Mouse (Mus musculus): ENCODE results near the gene Itsn1. TPM values are rescaled to one million over a fixed set of nuclear protein-coding genes. Genes with fewer than 3 reads are reported as not detected.

Gene Itsn1
- polyA plus RNA-seq, 1 experiment from 2014 or later: 60.2 TPM

DNA sequence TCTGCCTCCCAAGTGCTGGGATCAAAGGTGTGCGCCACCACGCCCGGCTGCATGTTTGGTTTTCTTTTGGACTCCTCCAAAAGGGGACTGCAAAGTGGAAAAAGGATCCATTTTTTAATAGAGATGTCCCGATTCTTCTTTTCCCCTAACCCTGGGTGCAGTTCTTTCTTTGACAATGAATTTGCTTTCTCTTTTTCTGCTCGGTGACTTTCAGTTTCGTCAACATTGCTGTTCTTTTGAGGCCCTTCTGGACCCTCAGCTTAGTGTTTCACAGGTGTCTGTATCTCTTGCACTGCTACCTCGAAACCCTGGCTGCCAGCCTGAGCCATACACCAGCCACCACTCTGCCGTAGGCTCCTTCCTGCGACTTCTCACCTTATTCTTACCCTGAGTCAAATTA, 66.5 kb downstream of the Itsn1 start:
- Histone ChIP-seq H3K9me3 (no peaks in the 10 kb centered on the region), H3K4me1 (replicated peaks) (no peaks in the 10 kb centered on the region), H3K36me3 (peaks cover 17% of the 10 kb centered on the region), H3K4me3 (no peak overlapping the region), H3K27me3 (no peaks in the 10 kb centered on the region), H3K4me2 (no peak overlapping the region), H3K27ac (replicated peaks) (no peak overlapping the region), H3K9ac (no peak overlapping the region)
- WGBS: 97% methylated on average over 9 of the region's 9 CpGs
- no peak for ATAC-seq (ENCODE audit: low FRiP score, low read depth)

DNA sequence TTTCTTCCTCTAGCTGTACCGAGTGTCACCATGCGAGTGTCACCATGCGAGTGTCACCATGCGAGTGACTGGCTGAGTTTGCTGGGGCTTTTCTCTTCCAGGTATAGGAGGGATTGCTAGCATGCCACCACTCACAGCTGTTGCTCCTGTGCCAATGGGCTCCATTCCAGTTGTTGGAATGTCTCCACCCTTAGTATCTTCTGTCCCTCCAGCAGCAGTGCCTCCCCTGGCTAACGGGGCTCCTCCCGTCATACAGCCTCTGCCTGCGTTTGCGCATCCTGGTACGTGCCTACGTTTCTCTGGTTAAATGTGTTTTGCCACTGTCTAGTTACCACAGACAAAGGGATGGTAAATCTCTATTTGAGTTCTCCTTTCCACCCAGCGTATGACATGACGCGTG, 72.3 kb downstream of the Itsn1 start:
- 90% methylated on average over 13 of the region's 13 CpGs for WGBS
- Histone ChIP-seq H3K4me1 (replicated peaks) (no peaks in the 10 kb centered on the region), H3K9ac (no peak overlapping the region), H3K36me3 (peaks cover 24% of the 10 kb centered on the region), H3K4me2 (no peak overlapping the region), H3K9me3 (no peaks in the 10 kb centered on the region), H3K4me3 (no peak overlapping the region), H3K27ac (replicated peaks) (no peak overlapping the region), H3K27me3 (no peaks in the 10 kb centered on the region)
- no peak for ATAC-seq (ENCODE audit: low FRiP score, low read depth)

DNA sequence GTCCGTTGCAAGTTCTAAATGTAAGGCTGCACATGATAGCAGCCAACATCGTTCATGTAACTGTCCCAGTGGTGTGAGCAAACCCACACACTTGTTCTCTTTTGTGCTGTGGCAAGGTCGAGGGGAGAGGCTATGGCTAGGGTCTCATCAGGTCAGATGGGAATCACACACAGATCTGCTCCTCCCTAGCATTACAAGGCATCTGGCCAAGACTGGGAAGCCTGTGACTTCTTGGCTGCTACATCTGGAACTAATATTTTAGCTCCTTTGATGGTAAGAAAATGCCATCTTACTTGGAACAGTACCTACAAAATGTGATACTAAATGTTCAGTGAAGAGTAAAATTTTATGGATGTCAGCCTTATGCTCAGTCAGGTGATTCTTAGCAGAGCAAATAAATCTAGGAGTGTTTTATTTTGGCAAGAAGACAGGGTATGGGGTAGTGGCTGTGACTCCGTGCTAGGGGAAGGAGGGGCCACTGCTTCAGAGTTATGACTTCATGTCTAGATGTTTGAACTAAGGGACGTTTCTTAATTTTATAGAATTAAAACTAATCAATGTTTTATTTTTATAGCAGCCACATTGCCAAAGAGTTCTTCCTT, 73.5 kb downstream of the Itsn1 start:
- WGBS: 71% methylated on average over 5 of the region's 5 CpGs
- Histone ChIP-seq H3K4me3 (no peak overlapping the region), H3K27ac (replicated peaks) (0 out of 2 replicates have a peak overlapping the region, but pooled peaks have one; percentile 0), H3K4me1 (replicated peaks) (no peaks in the 10 kb centered on the region), H3K27me3 (no peaks in the 10 kb centered on the region), H3K9ac (no peak overlapping the region), H3K36me3 (peaks cover 29% of the 10 kb centered on the region), H3K4me2 (no peak overlapping the region), H3K9me3 (no peaks in the 10 kb centered on the region)
- ATAC-seq (ENCODE audit: low FRiP score, low read depth): no peak

DNA sequence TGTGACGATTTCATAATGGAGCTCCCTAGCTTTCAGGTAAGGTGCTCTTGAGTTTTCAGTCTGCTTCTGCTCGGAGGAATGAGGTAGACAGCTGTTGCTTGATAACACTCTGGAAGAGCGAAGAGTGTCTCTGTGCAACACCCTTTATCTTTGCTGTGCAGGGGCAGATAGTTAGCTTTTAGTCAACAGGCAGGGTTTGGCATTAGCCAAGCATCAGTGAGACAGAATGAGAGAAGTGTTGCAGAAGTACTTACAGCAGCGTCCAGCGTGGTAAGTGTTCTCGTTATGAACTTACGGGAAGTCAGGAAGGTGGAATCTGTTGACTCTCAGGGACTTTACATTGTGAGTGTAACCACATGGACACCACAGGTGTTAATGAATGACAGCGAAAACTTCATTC, 75.3 kb downstream of the Itsn1 start:
- Histone ChIP-seq H3K27me3 (no peaks in the 10 kb centered on the region), H3K4me2 (no peak overlapping the region), H3K4me1 (replicated peaks) (no peaks in the 10 kb centered on the region), H3K9me3 (no peaks in the 10 kb centered on the region), H3K36me3 (peaks cover 32% of the 10 kb centered on the region), H3K4me3 (no peak overlapping the region), H3K27ac (replicated peaks) (no peak overlapping the region), H3K9ac (no peak overlapping the region)
- no peak for ATAC-seq (ENCODE audit: low FRiP score, low read depth)
- 92% methylated on average over 8 of the region's 8 CpGs for WGBS

GRCm38 (mm10) chr16:91804831-91805230, 75.8 kb downstream of the Itsn1 start:
- H3K9me3 ChIP-seq: no peaks in the 10 kb centered on the region
- H3K9ac ChIP-seq: no peak overlapping the region
- peaks cover 32% of the 10 kb centered on the region for H3K36me3 ChIP-seq
- H3K27me3 ChIP-seq: no peaks in the 10 kb centered on the region
- H3K4me2 ChIP-seq: no peak overlapping the region
- H3K4me1 ChIP-seq (replicated peaks): no peaks in the 10 kb centered on the region
- ATAC-seq (ENCODE audit: low FRiP score, low read depth): no peak
- no peak overlapping the region for H3K4me3 ChIP-seq
- H3K27ac ChIP-seq (replicated peaks): no peak overlapping the region
- 66% methylated on average over 5 of the region's 5 CpGs for WGBS

DNA sequence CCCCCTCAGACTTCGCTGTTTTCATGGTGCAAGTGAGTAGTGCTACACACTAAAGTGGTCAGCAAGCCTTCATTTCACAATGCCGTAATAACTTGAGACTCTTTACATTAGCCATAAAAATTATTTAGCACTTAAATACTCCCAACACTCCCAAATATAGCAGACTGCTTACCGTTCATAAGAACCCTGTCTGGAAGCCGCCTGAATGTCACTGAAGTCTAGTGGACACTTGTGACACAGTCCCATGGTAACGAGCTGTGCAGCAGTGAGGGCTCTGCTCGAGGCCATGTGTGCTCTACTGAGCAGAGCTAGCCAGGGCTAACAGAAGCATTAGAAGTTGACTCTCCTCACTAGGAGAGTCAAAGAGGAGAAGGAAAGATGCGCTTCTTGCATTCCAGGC, 81.2 kb downstream of the Itsn1 start:
- ATAC-seq (ENCODE audit: low FRiP score, low read depth): no peak
- H3K9ac ChIP-seq: no peak overlapping the region
- H3K36me3 ChIP-seq: peaks cover 33% of the 10 kb centered on the region
- 93% methylated on average over 7 of the region's 7 CpGs for whole genome bisulfite sequencing
- no peaks in the 10 kb centered on the region for H3K9me3 ChIP-seq
- H3K27ac ChIP-seq (replicated peaks): no peak overlapping the region
- H3K27me3 ChIP-seq: no peaks in the 10 kb centered on the region
- no peak overlapping the region for H3K4me2 ChIP-seq
- no peak overlapping the region for H3K4me3 ChIP-seq
- H3K4me1 ChIP-seq (replicated peaks): no peaks in the 10 kb centered on the region

DNA sequence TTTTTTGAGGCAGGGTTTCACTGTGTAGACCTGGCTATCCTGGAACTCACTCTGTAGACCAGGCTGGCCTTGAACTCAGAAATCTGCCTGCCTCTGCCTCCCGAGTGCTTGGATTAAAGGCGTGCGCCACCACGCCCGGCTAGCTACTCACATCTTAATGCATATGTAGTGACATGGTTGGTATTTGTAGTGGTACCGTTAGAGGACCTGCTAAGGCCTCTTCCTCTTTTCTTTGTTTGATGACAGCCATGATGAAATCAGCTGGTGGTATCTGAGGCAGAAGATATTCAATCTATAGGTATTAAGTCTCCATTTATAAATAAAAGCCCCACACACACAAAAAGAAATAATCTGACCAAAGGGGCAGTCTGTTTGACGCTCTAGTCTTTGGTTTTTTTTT, 82.3 kb downstream of the Itsn1 start:
- H3K4me3 ChIP-seq: no peak overlapping the region
- no peak overlapping the region for H3K4me2 ChIP-seq
- H3K9ac ChIP-seq: no peak overlapping the region
- no peaks in the 10 kb centered on the region for H3K9me3 ChIP-seq
- H3K27me3 ChIP-seq: no peaks in the 10 kb centered on the region
- H3K27ac ChIP-seq (replicated peaks): no peak overlapping the region
- 94% methylated on average over 7 of the region's 7 CpGs for WGBS
- peaks cover 38% of the 10 kb centered on the region for H3K36me3 ChIP-seq
- H3K4me1 ChIP-seq (replicated peaks): no peaks in the 10 kb centered on the region
- ATAC-seq (ENCODE audit: low FRiP score, low read depth): no peak

- ATAC-seq (ENCODE audit: low FRiP score, low read depth): no peak
- Histone ChIP-seq H3K9ac (no peak overlapping the region), H3K27ac (replicated peaks) (no peak overlapping the region), H3K4me3 (no peak overlapping the region), H3K36me3 (peaks cover 41% of the 10 kb centered on the region), H3K27me3 (no peaks in the 10 kb centered on the region), H3K9me3 (no peaks in the 10 kb centered on the region), H3K4me2 (no peak overlapping the region), H3K4me1 (replicated peaks) (no peaks in the 10 kb centered on the region)
- WGBS: 94% methylated on average over 9 of the region's 9 CpGs
Measured at GRCm38 (mm10) chr16:91811876-91812275, 82.8 kb downstream of the Itsn1 start.

DNA sequence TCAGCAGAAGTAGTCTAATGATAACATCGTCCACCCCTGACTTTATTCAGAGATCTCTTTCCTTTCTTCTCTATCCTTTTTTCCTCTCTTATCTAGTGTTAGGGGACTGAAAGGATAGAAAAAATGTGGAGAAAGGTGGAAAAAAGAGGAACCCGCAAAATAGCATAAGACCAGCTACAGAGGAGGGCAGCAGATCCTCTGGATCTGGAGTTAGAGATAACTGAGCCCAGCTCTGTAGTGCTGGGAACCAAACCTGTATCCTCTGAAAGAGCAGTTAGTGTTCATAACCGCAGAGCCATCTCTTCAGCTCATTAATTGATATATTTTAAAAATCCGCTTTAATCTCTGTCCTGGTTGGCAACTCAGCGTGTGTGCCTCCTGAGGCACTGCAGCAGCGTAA, 84.5 kb downstream of the Itsn1 start:
- Histone ChIP-seq H3K4me3 (no peak overlapping the region), H3K36me3 (peaks cover 51% of the 10 kb centered on the region), H3K9ac (no peak overlapping the region), H3K9me3 (no peaks in the 10 kb centered on the region), H3K4me2 (no peak overlapping the region), H3K27ac (replicated peaks) (no peak overlapping the region), H3K4me1 (replicated peaks) (no peaks in the 10 kb centered on the region), H3K27me3 (no peaks in the 10 kb centered on the region)
- ATAC-seq (ENCODE audit: low FRiP score, low read depth): no peak
- 91% methylated on average over 6 of the region's 6 CpGs for WGBS

GRCm38 (mm10) chr16:91815067-91815466, 86.0 kb downstream of the Itsn1 start:
- WGBS: 90% methylated on average over 3 of the region's 3 CpGs
- H3K9me3 ChIP-seq: no peaks in the 10 kb centered on the region
- no peak for ATAC-seq (ENCODE audit: low FRiP score, low read depth)
- H3K27ac ChIP-seq (replicated peaks): no peak overlapping the region
- no peak overlapping the region for H3K4me2 ChIP-seq
- H3K9ac ChIP-seq: no peak overlapping the region
- no peak overlapping the region for H3K4me3 ChIP-seq
- H3K36me3 ChIP-seq: peaks cover 65% of the 10 kb centered on the region
- H3K27me3 ChIP-seq: no peaks in the 10 kb centered on the region
- H3K4me1 ChIP-seq (replicated peaks): no peaks in the 10 kb centered on the region

GRCm38 (mm10) chr16:91820299-91820698, 91.2 kb downstream of the Itsn1 start:
- no peak overlapping the region for H3K27ac ChIP-seq (replicated peaks)
- H3K9me3 ChIP-seq: no peaks in the 10 kb centered on the region
- no peak for ATAC-seq (ENCODE audit: low FRiP score, low read depth)
- peaks cover 67% of the 10 kb centered on the region for H3K36me3 ChIP-seq
- H3K4me1 ChIP-seq (replicated peaks): no peaks in the 10 kb centered on the region
- 91% methylated on average over 8 of the region's 8 CpGs for WGBS
- no peaks in the 10 kb centered on the region for H3K27me3 ChIP-seq
- H3K9ac ChIP-seq: no peak overlapping the region
- H3K4me2 ChIP-seq: no peak overlapping the region
- no peak overlapping the region for H3K4me3 ChIP-seq

DNA sequence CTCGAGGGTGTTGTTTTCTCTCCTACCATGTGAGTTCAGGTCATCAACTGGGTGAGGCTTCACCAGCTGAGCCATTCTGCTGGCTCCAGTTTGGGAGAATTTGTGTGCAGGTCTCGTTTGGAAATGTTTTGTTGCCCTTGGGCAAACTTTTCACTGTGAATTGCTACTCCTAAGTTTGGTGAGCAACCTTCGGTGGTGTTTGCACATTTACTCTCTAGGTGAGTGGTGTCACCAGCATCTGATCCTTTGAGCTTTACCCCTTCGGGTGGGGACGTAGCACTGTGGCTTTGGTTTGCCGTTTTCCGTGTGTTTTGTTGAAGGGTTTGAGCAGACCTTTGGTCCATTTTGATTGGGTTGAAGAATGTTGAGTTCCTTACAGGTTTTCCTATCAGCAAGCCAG, 93.2 kb downstream of the Itsn1 start:
- H3K9me3 ChIP-seq: no peaks in the 10 kb centered on the region
- no peak overlapping the region for H3K27ac ChIP-seq (replicated peaks)
- no peak overlapping the region for H3K4me3 ChIP-seq
- no peaks in the 10 kb centered on the region for H3K4me1 ChIP-seq (replicated peaks)
- H3K36me3 ChIP-seq: peaks cover 49% of the 10 kb centered on the region
- H3K9ac ChIP-seq: no peak overlapping the region
- no peak overlapping the region for H3K4me2 ChIP-seq
- WGBS: 95% methylated on average over 7 of the region's 7 CpGs
- no peaks in the 10 kb centered on the region for H3K27me3 ChIP-seq
- no peak for ATAC-seq (ENCODE audit: low FRiP score, low read depth)

- Histone ChIP-seq H3K4me1 (replicated peaks) (no peaks in the 10 kb centered on the region), H3K4me3 (no peak overlapping the region), H3K9me3 (no peaks in the 10 kb centered on the region), H3K27ac (replicated peaks) (no peak overlapping the region), H3K4me2 (no peak overlapping the region), H3K27me3 (no peaks in the 10 kb centered on the region), H3K36me3 (peaks cover 45% of the 10 kb centered on the region), H3K9ac (no peak overlapping the region)
- ATAC-seq (ENCODE audit: low FRiP score, low read depth): no peak
- WGBS: 96% methylated on average over 6 of the region's 6 CpGs
Measured at GRCm38 (mm10) chr16:91822759-91823158, 93.7 kb downstream of the Itsn1 start.
